Mouse (Mus musculus) midbrain, embryonic 11.5 days (tissue): Measurements from ENCODE around the gene BC107364. TPM values are rescaled to one million over a fixed set of nuclear protein-coding genes. Genes with fewer than 3 reads are reported as not detected.
A peak's percentile ranks its signal among the peaks of the same experiment; 100 is the strongest.
"Not testable (repeated sequence)": the region's sequence is repeated elsewhere in the genome, so short reads cannot be mapped to it uniquely, and the experiment has no call there.

Experiments used
- ATAC-seq: fragments of 200-750 bp; cut with Nextera tagmentation; 2 replicates; pipeline ENCODE4 v1.8.0; 2017; ENCODE audit warnings: moderate TSS enrichment, moderate library complexity; ENCODE audit not compliant: low FRiP score
- DNase-seq: peaks from one replicate; pipeline ENCODE4 v3.0.0; 2015; ENCODE audit warnings: low spot score; ENCODE audit errors: missing footprints
- H3K27ac ChIP-seq: fragments of 300-500 bp; sonication (generic); 2 replicates; pipeline ENCODE4 v1.5.1; 2014; ENCODE audit warnings: low read depth, low read length
- H3K27me3 ChIP-seq: fragments of 300-500 bp; sonication (generic); 2 replicates; pipeline ENCODE4 v1.6.1; 2014; ENCODE audit warnings: mild to moderate bottlenecking, low read length, moderate library complexity, mixed read lengths; ENCODE audit not compliant: control insufficient read depth, insufficient read depth
- H3K36me3 ChIP-seq: fragments of 300-500 bp; sonication (generic); 2 replicates; pipeline ENCODE4 v1.6.1; 2014; ENCODE audit warnings: mild to moderate bottlenecking, low read length, moderate library complexity, mixed read lengths; ENCODE audit not compliant: control insufficient read depth, insufficient read depth
- H3K4me1 ChIP-seq: fragments of 300-500 bp; sonication (generic); 2 replicates; pipeline ENCODE4 v1.6.1; 2014; ENCODE audit warnings: low read length; ENCODE audit not compliant: control insufficient read depth, insufficient read depth
- H3K4me2 ChIP-seq: fragments of 300-500 bp; sonication (generic); 2 replicates; pipeline ENCODE4 v1.6.1; 2014; ENCODE audit warnings: mild to moderate bottlenecking, moderate library complexity
- H3K4me3 ChIP-seq: fragments of 300-500 bp; sonication (generic); 2 replicates; pipeline ENCODE4 v1.5.1; 2014; ENCODE audit warnings: low read depth, low read length
- H3K9ac ChIP-seq: fragments of 300-500 bp; sonication (generic); 2 replicates; pipeline ENCODE4 v1.6.1; 2014; ENCODE audit warnings: low read length
- H3K9me3 ChIP-seq: fragments of 300-500 bp; sonication (generic); 2 replicates; pipeline ENCODE4 v1.6.1; 2016; ENCODE audit warnings: low read length; ENCODE audit not compliant: control insufficient read depth
- WGBS: fragments of 180-500 bp; shearing (Covaris S2); extraction: QIAGEN DNeasy Blood & Tissue Kit; methylation state at CpG from one replicate; pipeline ENCODE4 v1.1.7; 2014; 5-methylcytosine and 5-hydroxymethylcytosine counted together
- polyA plus RNA-seq: library from polyadenylated mRNA; unstranded; fragments of >200 nt; fragmentation: Nextera tagmentation; extraction: Ambion mirVana; gene quantifications from 2 replicates; pipeline ENCODE4 v1.2.1, GENCODE M21; 2014

The BC107364 gene
- polyA plus RNA-seq, 1 experiment from 2014 or later, result not detected

DNA sequence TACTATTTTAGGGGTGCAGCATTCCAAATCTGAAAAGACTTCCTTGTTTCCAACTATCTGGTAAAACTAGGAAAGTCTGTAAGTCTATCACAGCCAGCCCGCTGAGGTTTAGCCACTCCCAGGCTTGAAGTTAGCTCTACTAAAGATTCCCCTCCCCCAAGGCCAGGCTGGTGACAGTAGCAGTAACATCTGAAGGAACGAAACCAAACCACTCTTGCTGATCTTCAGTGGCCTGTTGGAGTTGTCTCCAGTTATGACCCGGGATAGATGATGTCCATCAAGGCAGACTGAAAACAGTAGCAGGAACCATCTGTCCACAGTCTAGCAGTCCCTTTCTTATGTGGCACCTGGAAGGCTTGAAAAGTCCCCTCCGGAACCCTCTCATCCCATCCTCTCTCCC lies 24.8 kb downstream of the BC107364 start:
- H3K27ac ChIP-seq, result no peak overlapping the region
- no peak overlapping the region for H3K4me3 ChIP-seq
- DNase-seq (peak; percentile 90), ATAC-seq (no peak)
- no peaks in the 10 kb centered on the region for H3K9me3 ChIP-seq
- H3K4me2 ChIP-seq, result peak overlapping the region; percentile 20; the same call in 1 of the 2 replicates
- H3K4me1 ChIP-seq, result peaks cover 2% of the 10 kb centered on the region; the same call in 1 of the 2 replicates
- H3K9ac ChIP-seq, result no peak overlapping the region
- H3K36me3 ChIP-seq, result no peaks in the 10 kb centered on the region
- H3K27me3 ChIP-seq, result peaks cover 7% of the 10 kb centered on the region; the same call in 1 of the 2 replicates
- WGBS, result 7% methylated on average over 4 of the region's 4 CpGs

DNA sequence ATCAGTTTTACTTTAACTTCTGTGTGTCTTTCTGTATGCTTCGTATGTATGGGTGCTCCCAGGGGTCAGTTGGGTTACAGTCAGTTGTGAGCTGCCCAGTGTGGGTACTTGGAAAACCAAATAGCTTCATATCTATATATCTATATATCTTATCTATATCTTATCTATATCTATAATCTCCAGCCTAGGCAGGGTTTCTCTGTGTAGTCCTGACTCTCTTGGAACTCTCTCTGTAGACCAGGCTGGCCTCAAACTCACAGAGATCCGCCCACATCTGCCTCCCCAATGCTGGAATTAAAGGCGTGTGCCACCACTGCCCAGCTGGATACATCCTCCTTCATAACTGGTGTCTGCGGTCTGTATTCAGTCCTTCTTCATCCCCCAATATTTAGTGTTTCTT lies 25.8 kb downstream of the BC107364 start:
- H3K4me2 ChIP-seq, result no peak overlapping the region
- ATAC-seq, result no peak
- H3K27me3 ChIP-seq, result peaks cover 7% of the 10 kb centered on the region; the same call in 1 of the 2 replicates
- H3K27ac ChIP-seq, result no peak overlapping the region
- peaks cover 2% of the 10 kb centered on the region; the same call in 1 of the 2 replicates for H3K4me1 ChIP-seq
- H3K9me3 ChIP-seq, result no peaks in the 10 kb centered on the region
- DNase-seq, result no peak
- no peak overlapping the region for H3K9ac ChIP-seq
- no peak overlapping the region for H3K4me3 ChIP-seq
- no peaks in the 10 kb centered on the region for H3K36me3 ChIP-seq
- 72% methylated on average over 4 of the region's 4 CpGs for WGBS

- DNase-seq, H3K9ac ChIP-seq, ATAC-seq, H3K4me3 ChIP-seq, H3K36me3 ChIP-seq, H3K9me3 ChIP-seq, H3K27ac ChIP-seq, H3K27me3 ChIP-seq, H3K4me2 ChIP-seq, H3K4me1 ChIP-seq: not testable (repeated sequence)
- WGBS, result 2% methylated on average over 4 of the region's 4 CpGs
These were observed 27.7 kb downstream of the BC107364 start for GRCm38 (mm10) chr3:96424447-96424846.

DNA sequence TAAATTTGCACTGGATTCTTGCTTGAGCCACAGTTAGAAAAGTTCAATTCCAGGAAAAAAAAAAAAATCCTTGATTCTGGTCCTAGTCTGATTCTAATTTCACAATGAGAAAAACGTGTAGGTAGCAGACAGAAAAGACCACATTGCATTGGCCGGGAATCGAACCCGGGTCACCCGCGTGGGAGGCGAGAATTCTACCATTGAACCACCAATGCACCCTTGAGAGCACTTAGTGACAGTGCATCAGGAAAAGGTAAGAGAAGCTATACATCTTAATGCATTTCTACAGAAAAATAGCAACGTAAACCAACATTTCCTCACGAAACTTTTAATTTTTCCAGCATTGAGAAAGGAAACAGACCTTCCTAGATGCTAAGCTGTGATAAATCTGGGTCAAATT lies 28.2 kb downstream of the BC107364 start:
- WGBS, result 11% methylated on average over 9 of the region's 9 CpGs
- H3K4me1 ChIP-seq, result no peaks in the 10 kb centered on the region; the same call in 1 of the 2 replicates
- ATAC-seq (no peak), DNase-seq (no peak)
- 0 out of 2 replicates have a peak, but pooled peaks cover 4% of the 10 kb centered on the region for H3K27me3 ChIP-seq
- H3K4me3 ChIP-seq, result no peak overlapping the region
- H3K36me3 ChIP-seq, result no peaks in the 10 kb centered on the region
- no peak overlapping the region for H3K9ac ChIP-seq
- H3K9me3 ChIP-seq, result no peaks in the 10 kb centered on the region
- no peak overlapping the region for H3K27ac ChIP-seq
- H3K4me2 ChIP-seq, result no peak overlapping the region

DNA sequence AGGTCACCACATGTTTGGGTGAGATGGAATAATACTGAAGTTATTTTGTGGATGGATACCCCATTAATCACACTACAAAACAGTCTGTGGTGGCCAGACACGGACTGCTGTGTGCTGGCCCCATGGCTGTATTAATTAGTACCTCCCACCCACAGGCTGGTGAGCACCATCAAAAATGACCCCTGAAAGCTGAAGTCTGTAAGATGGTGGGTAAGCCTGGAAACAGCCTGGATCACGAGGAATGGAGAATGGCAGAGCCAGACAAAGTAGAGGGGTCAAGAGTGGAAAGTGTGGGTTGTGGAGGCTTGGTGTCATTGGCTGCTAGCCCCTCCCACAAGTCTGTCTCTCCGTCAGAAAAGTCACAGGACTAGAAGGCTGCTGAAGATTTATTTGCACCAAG lies 31.3 kb downstream of the BC107364 start:
- 70% methylated on average over 3 of the region's 3 CpGs for WGBS
- Histone ChIP-seq H3K4me1 (no peaks in the 10 kb centered on the region; the same call in 1 of the 2 replicates), H3K9me3 (no peaks in the 10 kb centered on the region), H3K27ac (no peak overlapping the region), H3K36me3 (no peaks in the 10 kb centered on the region), H3K27me3 (no peaks in the 10 kb centered on the region), H3K4me2 (no peak overlapping the region), H3K4me3 (no peak overlapping the region), H3K9ac (no peak overlapping the region)
- ATAC-seq (no peak), DNase-seq (no peak)

DNA sequence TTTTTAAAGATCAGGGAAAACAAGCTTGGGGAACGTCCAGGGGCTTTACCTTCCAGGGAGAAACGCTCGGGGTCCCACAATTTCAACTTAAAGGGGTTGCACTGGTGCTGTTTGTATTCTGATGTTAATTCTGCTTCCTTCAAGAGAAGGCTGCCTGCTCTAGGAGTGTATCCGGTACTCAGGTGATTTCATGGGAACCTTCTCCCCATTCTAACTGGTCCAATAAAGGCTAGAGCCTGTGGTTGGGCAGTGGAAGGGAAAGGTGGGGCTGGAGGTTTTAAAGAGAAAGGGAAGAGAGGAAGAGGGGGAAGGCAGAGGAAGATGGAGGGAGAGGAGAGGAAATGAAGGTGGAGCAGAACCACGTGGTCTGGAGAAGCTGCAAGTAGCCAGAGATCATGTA lies 33.2 kb downstream of the BC107364 start:
- not testable (repeated sequence) for DNase-seq, H3K27me3 ChIP-seq, ATAC-seq, H3K4me2 ChIP-seq, H3K36me3 ChIP-seq, H3K4me3 ChIP-seq, H3K4me1 ChIP-seq, H3K9me3 ChIP-seq, H3K9ac ChIP-seq, H3K27ac ChIP-seq
- WGBS, result 72% methylated on average over 5 of the region's 5 CpGs

GRCm38 (mm10) chr3:96417850-96418815 lies 34.0 kb downstream of the BC107364 start:
- WGBS, result 77% methylated on average over 7 of the region's 7 CpGs
- Histone ChIP-seq H3K36me3 (no peaks in the 10 kb centered on the region), H3K27me3 (no peaks in the 10 kb centered on the region), H3K9me3 (no peaks in the 10 kb centered on the region), H3K27ac (no peak overlapping the region), H3K4me3 (no peak overlapping the region), H3K9ac (no peak overlapping the region), H3K4me1 (peaks cover 5% of the 10 kb centered on the region; the same call in 1 of the 2 replicates), H3K4me2 (no peak overlapping the region)
- no peak for ATAC-seq
- DNase-seq, result no peak

GRCm38 (mm10) chr3:96416595-96416994 lies 35.5 kb downstream of the BC107364 start:
- ATAC-seq, result no peak
- Histone ChIP-seq H3K9me3 (no peaks in the 10 kb centered on the region), H3K4me2 (no peak overlapping the region), H3K4me1 (peaks cover 5% of the 10 kb centered on the region; the same call in 1 of the 2 replicates), H3K9ac (no peak overlapping the region), H3K27me3 (no peaks in the 10 kb centered on the region), H3K27ac (no peak overlapping the region), H3K36me3 (no peaks in the 10 kb centered on the region), H3K4me3 (no peak overlapping the region)
- 95% methylated on average over 6 of the region's 6 CpGs for WGBS
- no peak for DNase-seq

GRCm38 (mm10) chr3:96416056-96416455 lies 36.0 kb downstream of the BC107364 start:
- ATAC-seq (no peak), DNase-seq (no peak)
- H3K36me3 ChIP-seq, result no peaks in the 10 kb centered on the region
- no peak overlapping the region for H3K4me2 ChIP-seq
- H3K4me3 ChIP-seq, result no peak overlapping the region
- H3K27ac ChIP-seq, result no peak overlapping the region
- H3K9me3 ChIP-seq, result no peaks in the 10 kb centered on the region
- 90% methylated on average over 2 of the region's 2 CpGs for WGBS
- peaks cover 5% of the 10 kb centered on the region; the same call in 1 of the 2 replicates for H3K4me1 ChIP-seq
- no peaks in the 10 kb centered on the region for H3K27me3 ChIP-seq
- H3K9ac ChIP-seq, result no peak overlapping the region
